Mouse (Mus musculus): ENCODE data around the gene Frmd5. TPM values are rescaled to one million over a fixed set of nuclear protein-coding genes. Genes with fewer than 3 reads are reported as not detected.

Frmd5 gene
- 2.7 TPM for polyA plus RNA-seq (2014; fragmentation: Illumina TruSeq; extraction: RNeasy Lipid Tissue Mini Kit (QIAGEN cat#74804); ENCODE audit: low read depth, low replicate concordance)

DNA sequence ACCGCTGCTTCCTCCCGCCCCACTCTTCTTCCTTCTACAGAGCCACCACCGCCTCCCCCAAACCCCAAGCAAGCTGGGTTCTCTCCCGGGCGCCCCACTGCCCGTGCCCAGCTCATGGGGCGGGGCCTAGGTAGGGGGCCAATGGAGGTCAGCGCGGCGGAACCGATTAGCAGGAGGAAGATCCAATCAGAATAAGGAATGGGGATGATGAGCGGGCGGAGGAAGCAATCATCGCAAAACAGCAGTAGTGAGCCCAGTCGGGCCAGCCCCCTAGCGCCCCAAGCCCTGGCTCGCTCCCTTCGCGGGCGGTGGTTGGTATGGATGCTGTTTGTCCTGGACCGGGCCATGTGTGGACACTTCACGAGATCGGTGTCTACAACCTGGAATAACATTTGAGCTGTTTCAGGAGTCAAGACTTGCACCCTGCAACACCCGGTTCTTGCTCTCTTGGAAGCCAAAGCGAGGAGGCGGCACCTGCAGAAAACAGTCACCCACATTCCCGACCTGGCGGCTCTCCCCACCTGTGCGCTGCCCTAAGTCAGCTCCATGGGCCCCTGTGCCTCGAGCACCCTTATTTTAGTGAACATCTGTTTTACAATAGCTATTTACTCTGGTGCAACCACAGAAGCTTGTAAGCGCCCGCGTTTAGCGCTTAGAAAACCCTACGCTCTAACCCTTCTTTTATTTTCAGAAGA, at the start of gene Frmd5:
TSS of gene Frmd5 (minus strand) at position 129 of the 695 bp plus-strand sequence.

DNA sequence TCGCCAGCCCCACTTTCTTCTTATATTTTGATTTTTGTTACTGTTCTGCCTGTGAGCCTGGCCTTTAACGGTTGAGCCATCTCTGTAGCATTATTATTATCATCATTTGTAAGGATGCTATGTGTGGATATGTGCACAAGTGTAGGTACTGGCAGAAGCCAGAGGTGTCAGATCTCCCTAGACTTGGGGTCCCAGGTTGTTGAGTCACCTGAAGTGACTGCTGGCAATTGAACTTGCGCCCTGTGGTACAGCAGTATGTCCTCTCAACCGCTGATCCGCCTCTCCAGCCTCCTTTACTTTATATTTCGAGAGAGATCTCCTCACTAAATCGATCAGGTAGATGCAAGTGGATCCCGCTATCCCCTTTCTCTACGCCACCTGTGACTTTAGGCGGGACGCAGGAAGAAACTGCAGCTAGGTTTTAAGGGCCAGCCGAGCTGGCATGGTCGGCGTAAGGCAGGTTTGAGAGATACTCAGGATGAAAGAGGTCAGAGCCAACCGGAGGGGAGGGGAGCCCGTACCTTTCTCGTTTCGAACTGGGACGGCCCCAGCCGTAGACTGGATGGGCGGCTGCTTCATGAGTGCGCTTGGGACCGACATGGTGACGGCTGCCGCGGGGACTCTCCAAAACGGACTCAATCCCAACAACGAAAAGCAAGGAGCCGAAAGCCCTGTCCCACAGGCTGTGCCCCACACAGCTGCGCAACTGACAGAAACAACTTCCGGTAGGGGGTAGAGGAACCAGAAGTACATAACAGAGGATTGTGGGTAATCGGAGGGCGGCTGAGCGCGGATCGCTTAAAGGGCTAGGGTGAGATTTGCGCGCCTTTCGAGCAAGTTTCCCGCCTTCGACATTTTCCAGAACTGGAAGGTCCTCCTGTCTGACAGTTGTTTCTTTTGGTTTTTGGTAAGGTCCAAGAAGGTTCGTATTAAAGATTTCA, 300.7 kb downstream of the Frmd5 start, which contains the start of the genes Mfap1a and Wdr76:
TSS of gene Mfap1a (minus strand) at position 724 of the 941 bp plus-strand sequence.
TSS of gene Wdr76 (plus strand) at position 782 of the 941 bp plus-strand sequence.

Other genes starting within 250 kb of the Frmd5 start
- gene Casc4, start 59.9 kb upstream of the Frmd5 start, polyA plus RNA-seq (2014; fragmentation: Illumina TruSeq; extraction: RNeasy Lipid Tissue Mini Kit (QIAGEN cat#74804); ENCODE audit: low read depth, low replicate concordance): 28.9 TPM
- 12.1 TPM for gene Ctdspl2, start 148.9 kb upstream of the Frmd5 start, polyA plus RNA-seq (2014; fragmentation: Illumina TruSeq; extraction: RNeasy Lipid Tissue Mini Kit (QIAGEN cat#74804); ENCODE audit: low read depth, low replicate concordance)
- not detected for gene Mageb3, start 149.0 kb upstream of the Frmd5 start, polyA plus RNA-seq (2014; fragmentation: Illumina TruSeq; extraction: RNeasy Lipid Tissue Mini Kit (QIAGEN cat#74804); ENCODE audit: low read depth, low replicate concordance)
- gene Eif3j1, start 221.5 kb upstream of the Frmd5 start, polyA plus RNA-seq (2014; fragmentation: Illumina TruSeq; extraction: RNeasy Lipid Tissue Mini Kit (QIAGEN cat#74804); ENCODE audit: low read depth, low replicate concordance): 16.7 TPM